Mouse (Mus musculus): ENCODE measurements around the gene Gm3636.
"Not testable (repeated sequence)": the region's sequence is repeated elsewhere in the genome, so short reads cannot be mapped to it uniquely, and the experiment has no call there.

Gm3636 gene

DNA sequence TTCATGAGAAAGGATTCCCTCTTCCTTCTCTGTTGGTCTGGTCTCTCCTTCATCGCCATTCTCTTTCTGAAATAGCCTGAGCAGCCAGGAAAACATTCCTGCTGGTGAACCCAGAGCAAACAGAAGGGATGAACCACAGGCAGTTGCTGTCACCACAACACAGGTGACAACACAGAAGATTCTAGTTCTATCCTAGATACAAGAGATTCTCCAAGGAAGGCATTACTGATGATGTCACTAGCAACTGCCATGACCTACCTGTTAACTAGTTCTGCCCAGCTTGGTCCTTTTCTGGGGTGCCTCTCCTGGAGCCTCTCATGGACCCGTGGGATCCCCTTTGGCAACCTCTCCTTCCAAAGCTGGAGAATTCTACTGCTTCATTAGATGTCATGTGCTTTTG is at the start of gene Gm3636:
Gene Gm3636 (minus strand): TSS at position 101 of the 400 bp plus-strand sequence.
- not testable (repeated sequence) for DNase-seq (ENCODE audit: low read depth, low spot score)

GRCm38 (mm10) chr14:6774311-6774710 is 32.2 kb upstream of the Gm3636 start, which contains the start of gene Gm8362:
TSS of gene Gm8362 (minus strand) at chr14:6774411.
- DNase-seq (ENCODE audit: low read depth, low spot score), result not testable (repeated sequence)

DNA sequence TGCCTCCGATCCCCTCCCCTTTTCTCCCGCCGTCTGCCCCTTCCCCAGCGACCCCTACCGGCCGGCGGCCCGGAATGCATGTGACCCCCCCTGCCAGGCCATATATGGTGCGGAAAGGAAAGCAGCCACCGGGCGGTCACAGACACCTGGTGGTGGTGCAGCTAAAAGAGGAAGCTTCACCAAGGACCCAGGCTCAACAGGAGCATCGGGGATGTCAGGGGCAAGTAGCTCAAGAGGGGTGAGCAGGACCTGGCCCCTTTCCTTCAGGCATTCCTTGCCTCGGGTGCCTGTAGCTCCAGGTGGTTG is 15.1 kb upstream of the Gm3636 start:
- not testable (repeated sequence) for DNase-seq (ENCODE audit: low read depth, low spot score)

GRCm38 (mm10) chr14:6756384-6757230 is 14.5 kb upstream of the Gm3636 start:
- not testable (repeated sequence) for DNase-seq (ENCODE audit: low read depth, low spot score)

GRCm38 (mm10) chr14:6720151-6720550 is 22.0 kb downstream of the Gm3636 start, which contains the start of gene Gm8050:
TSS of gene Gm8050 (minus strand) at chr14:6720251.
- DNase-seq (ENCODE audit: low read depth, low spot score), result not testable (repeated sequence)

All from embryo, embryonic 11.5 days (tissue).